In genomic region chr3:52101977-52102600, GRCm38 (mm10) we compare ENCODE assay signal across 1 mouse cellular context.
TF ChIP-seq lines count a peak whose summit lies in the region.

No protein-coding gene starts in this region.

TF ChIP-seq in CH12.LX, 34 proteins besides CTCF, POLR2A, EP300 and RAD21 (continued from another document):
- TF ChIP-seq JUND (conservative IDR thresholded peaks at IDR 0.05; ENCODE audit: low read depth, low read length) (no peak), MEF2A (IDR thresholded peaks at IDR 0.05; ENCODE audit: borderline replicate concordance, low read depth, low read length) (peak; percentile 22; the same call in 1 of the 2 replicates), MYC (IDR thresholded peaks at IDR 0.05; ENCODE audit: low read depth, low read length) (no peak), MAFK (IDR thresholded peaks at IDR 0.05; ENCODE audit: insufficient replicate concordance, low read length) (no peak), ZNF384 (IDR thresholded peaks at IDR 0.05; ENCODE audit: low read depth, low read length) (no peak), ZC3H11A (IDR thresholded peaks at IDR 0.05; ENCODE audit: low read depth, low read length) (no peak), MAZ (IDR thresholded peaks at IDR 0.05; ENCODE audit: low read depth, low read length) (peak; percentile 55; the same call in 1 of the 2 replicates), PAX5 (IDR thresholded peaks at IDR 0.05; ENCODE audit: low read length) (no peak), HCFC1 (IDR thresholded peaks at IDR 0.05; ENCODE audit: low read depth, low read length) (no peak), MXI1 (IDR thresholded peaks at IDR 0.05; ENCODE audit: low read depth, low read length) (peak; percentile 46; the same call in 1 of the 2 replicates), USF1 (IDR thresholded peaks at IDR 0.05; ENCODE audit: low read depth, low read length) (no peak), SIN3A (IDR thresholded peaks at IDR 0.05; ENCODE audit: low read length) (no peak; the same call in 1 of the 2 replicates)
